Mouse (Mus musculus) cerebellum, adult (tissue): ENCODE measurements at regions not wholly inside any gene's neighbourhood (a gene's known extent, or its start where the extent isn't known, plus 50 kb on each side); places are given as distances from the start of the nearest gene placed in this dataset.
"Not testable (repeated sequence)": the region's sequence is repeated elsewhere in the genome, so short reads cannot be mapped to it uniquely, and the experiment has no call there.

Experiments used
- ATAC-seq: cut with Nextera tagmentation; 2 replicates; pipeline ENCODE4 v1.9.2; 2017; ENCODE audit warnings: mild to moderate bottlenecking, moderate library complexity, mixed read lengths; ENCODE audit not compliant: insufficient number of reproducible peaks, low FRiP score, low TSS enrichment

DNA sequence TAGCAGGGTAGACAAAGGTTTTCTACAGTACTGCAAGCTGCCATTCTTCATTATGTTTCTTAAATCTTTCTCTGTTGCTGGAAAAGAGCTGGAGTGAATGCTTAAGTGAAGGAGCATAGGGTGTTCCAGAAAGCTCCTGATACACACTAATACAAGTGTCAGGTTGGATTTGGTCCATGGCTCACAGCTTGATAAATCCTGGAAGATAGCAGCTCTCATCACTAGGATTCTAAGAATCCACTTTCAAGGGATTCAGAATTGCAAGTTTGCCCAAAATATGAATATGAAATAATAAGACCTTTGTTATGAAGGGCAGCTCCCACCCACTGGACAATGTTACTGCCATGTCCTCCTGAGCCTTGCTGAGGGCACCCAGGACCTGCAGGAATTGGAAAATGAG lies 305.9 kb downstream of the Hdgfl1 start:
- 0 out of 2 replicates have a peak, but pooled peaks have one; percentile 20 for ATAC-seq

DNA sequence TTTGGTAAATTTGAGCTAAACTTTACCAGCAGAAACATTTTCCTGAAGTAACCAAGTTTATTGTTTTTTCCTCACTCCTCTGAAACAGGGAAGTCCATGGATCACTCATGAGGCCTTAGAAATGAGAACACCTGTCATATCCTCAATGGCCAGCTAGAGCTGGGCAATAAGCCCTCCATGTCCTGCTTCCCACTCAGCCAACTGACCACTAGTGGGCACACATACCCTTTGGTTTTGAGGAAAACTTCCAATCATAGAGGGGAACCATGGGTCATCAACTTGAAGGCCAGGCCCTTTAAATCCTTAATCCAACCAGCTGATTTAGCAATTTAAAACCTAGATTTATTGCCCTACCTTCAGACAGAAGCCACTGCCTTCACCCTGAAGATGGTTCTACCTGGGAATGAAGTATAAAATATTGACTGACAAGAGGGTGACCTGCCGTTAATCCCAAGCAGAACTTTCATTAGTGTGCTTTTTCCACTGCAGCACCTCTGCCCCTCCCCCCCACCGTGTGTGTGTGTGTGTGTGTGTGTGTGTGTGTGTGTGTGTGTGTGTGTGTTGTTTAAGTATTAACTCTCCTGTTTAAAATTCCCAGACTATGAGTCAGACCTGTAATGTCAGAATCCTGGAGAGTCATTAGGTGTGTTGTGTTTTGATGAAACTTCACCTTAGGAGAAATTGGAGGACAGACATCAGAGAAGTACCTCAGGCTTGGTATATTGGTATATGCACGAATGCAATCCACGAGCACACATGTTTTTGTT lies 312.3 kb downstream of the Hdgfl1 start:
- no peak for ATAC-seq

DNA sequence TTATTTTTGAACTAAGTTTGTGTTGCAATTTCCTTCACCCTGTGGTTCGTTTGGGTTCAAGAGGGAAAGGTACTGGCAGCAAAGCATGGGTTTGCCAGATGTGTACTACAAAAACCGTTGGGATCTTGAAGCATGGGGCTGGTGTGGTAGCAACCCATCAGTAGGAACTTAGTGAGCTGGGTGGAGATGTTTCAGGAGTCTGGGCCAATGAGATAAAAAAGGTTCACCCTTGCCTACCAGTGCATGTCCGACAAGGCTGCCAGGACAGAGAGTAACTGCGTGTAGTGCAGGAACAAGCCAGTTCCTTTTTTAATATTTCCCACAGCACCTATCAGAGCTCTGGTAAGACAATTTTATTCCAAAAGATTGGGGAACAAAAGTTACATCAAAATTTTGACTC lies 343.3 kb downstream of the Hdgfl1 start:
- no peak for ATAC-seq

DNA sequence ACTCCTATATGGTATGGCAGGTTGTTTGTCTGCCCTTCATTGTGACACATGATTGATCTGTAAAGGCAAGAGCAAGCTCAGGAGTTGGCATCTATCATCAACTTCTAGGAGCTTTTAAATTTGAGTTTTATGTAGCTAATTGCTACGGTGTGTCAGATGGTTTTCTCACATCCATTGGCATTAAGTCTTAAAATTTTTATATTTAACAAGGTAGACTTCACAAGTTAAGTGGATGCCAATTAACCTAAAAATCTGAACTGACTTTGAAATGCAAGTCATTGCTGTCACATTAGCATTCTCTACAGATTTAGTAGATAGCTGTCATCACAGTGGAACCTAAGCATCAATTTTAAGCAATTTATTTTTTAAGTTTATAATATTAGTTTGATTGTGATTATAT lies 345.5 kb downstream of the Hdgfl1 start:
- ATAC-seq = no peak

DNA sequence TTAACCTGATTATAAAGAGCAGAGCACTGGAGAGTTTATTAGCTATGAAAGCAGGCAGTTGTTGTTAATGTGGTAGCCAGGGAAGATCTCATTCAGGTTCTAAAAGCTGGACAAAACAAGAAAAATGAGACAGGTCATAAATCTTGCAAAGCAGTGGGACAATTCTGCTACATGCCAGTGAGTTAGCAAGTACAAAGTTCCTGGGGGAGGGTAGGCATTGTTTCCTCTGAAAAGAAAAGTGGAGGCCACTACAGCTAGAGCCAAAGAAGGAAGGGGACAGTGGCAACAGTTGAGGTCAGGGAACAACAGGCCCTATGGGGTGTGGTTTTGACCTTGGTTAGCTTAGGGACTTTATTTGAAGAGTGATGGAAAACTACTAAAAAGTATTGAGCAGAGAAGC lies 364.2 kb downstream of the Hdgfl1 start:
- no peak for ATAC-seq

DNA sequence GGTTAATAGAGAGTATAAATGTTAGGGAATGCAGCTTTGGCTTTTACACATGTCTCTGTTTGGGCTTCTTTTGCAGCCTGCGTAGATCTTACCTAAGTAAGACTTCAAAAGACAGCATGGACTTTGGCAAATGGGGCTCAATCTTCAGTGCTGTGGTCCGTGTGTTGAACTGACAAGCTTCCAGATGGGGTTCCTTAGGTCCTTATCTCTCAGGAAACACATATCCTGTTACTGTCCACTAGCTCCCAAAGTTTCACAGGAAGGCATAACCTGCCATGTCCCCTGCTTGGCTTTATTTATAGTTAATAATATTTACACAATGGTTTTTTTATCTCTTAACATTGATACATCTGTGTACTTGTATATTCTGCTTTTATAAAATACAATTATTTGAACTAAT lies 365.3 kb downstream of the Hdgfl1 start:
- no peak for ATAC-seq

DNA sequence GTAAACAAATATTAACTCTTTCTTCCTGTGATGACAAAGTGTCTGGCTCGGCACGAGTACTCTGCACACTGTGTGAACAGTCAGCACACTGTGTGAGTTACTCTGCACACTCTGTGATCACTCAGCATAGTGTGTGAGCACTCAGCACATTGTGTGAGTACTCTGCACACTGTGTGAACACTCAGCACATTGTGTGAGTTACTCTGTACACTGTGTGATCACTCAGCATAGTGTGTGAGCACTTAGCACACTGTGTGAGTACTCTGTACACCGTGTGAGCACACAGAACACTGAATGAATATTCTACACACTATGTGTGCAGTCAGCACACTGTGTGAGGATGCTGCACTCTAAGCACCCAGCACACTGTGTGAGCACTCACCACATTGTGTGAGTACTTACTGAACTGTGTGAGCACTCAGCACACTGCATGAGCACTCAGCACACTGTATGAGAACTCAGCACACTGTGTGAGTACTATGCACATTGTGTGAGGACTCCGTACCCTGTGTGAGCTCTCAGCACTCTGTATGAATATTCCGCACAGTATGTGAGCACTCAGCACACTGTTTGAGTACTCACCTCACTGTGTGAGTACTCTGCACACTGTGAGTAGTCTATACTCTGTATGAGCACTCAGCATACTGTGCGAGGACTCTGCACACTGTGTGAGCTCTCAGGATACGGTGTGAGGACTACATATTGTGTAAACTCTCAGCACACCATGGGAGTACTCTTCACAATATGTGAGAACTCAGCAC lies 381.9 kb downstream of the Hdgfl1 start:
- ATAC-seq = no peak; the same call in 1 of the 2 replicates

DNA sequence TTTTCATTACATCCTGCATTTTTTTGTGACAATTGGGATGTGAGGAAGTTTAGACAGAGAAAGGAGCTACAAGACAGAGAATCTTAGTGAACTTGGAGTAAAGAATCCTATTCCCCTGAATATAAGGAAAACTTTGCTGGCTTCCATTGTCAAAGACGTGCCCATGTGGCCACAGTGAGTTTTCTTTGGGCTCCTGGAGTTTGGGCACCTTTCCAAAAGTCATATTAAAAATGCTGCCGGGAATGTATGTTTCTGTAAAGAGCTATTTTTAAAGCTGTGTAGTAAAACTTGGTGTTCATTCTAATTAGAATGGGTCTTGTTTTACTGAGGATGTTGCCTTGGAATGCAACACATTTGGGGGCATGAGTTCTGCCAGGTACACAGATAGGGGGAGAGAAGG lies 387.3 kb downstream of the Hdgfl1 start:
- ATAC-seq = no peak

DNA sequence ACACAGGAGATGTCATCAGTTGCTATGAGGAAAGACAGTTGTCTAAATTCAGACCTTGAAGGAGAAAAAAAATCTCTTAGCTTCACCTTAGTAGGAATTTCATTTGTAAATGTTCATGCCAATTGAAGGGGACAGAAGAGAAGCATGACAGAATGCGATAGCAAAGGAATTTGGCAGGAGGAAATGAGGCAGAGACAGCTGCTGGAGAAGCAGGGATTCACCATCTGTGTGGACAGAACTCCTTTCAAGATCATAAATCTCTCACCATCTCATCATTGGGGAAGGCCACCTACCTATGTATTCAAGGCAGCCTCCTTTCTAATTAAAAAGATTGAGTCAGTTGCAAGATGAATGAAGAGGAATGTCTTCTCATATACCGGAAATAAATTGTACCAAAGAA lies 387.8 kb downstream of the Hdgfl1 start:
- ATAC-seq = no peak

DNA sequence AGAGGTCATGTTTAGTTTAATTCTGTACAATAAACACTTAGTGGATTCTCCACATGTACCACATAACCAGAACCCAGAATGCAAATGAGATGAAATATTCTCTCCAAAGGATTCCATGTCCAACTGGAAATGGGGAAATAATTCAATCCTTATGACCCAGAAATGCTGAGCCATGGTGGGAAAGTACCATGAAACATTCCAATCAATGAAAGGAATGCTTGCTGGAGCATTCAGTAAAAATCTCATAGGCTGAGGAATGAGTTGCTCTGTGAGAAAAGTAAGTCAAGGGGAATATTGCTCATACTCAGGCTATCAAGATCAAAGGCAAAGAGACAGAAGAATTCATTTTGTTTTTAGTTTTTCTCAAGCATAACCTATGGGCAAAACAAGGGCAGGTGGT lies 394.4 kb downstream of the Hdgfl1 start:
- no peak for ATAC-seq

DNA sequence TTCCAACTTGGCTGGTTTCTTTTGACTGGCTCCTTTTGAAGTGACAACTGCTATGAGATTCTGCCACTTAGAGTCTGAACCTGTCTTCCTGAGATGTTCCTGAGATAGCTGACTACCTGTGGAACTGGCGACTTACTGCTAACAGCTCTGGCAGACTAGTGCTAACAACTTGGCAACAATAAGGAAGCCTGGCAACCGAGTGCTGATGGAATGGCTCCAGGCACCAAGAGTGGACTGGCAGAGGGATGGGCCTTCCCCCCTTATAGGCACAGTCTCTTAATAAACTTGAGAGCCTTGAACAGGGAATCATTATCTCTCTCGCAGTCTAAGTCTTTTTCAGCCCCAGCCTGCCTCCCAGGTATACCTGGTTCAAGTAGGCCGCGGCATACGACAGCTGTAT lies 404.1 kb downstream of the Hdgfl1 start:
- not testable (repeated sequence) for ATAC-seq

DNA sequence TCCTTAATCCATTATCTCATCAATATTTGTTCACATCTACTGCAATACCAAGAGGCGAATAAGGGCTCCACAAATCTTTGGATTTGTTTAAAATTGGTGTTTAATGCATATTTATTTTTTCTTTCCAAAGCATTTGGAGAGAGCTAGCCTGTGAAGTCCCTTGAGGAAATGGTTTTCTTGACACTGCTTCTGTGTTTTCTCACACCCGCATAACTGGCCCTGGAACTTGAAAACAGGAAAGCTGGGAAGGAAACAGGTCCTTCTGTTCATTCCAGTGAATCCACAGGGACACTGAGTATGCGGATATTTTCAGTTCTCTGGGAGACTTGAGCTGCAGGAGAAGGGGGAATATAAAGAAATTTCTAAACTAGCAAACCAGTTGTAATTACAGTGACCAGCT lies 413.6 kb downstream of the Hdgfl1 start:
- ATAC-seq = no peak

DNA sequence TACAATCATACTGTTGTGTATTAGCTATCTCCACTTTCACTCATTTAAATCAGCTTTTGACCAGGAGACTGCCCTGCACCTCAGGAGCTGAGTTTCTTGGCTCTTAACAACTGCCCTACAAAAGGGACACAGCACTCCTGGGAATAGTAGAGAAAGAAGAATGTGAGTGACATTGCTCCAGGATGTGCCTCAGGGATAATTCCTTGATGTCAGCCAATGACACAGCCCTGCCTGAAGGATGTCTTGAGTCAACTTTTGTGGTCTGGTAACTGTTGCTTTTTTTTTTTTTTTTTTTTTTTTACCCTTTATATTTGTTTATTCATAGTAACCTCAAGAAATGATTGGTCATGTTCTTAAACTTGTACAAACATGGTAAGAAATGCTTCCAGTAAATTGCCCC lies 415.5 kb downstream of the Hdgfl1 start:
- ATAC-seq = no peak

DNA sequence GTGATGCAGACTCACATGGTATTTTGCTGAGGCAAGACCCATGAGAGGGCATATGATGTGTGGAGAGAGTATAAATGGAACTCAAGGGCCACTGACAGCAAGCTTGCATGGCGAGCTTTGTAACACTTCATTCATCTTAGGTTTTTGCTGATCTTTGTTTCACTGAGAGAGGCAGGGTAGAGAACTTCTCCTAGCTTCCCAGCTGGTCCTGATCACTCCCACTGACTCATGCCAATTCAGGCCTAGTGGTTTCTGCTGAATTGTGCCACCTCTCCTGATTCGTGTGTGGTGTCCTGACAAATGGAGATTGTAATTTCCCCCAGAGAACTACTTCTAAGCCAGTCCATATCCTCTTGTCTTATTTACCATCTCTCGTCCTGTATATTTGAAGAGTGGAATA lies 419.5 kb downstream of the Hdgfl1 start:
- no peak for ATAC-seq

DNA sequence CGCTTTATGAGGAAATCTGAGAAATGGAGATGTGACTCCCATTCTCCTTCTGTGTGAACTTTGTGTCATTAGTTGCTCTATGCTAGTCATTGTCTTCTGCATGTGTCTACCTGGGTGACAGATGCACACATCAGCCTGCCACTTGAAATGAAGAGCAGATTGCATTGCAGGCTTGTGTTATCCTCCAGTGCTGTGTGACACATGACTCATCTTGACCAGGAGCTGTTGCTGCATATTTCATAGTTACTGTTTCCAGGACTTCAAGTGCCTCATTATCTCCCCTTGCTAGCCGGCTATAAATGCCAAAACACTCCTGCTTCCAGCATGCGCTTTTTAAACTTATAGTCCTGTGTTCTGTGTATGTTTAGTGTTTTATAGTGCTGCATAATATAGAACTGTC lies 431.2 kb downstream of the Hdgfl1 start:
- ATAC-seq = no peak

DNA sequence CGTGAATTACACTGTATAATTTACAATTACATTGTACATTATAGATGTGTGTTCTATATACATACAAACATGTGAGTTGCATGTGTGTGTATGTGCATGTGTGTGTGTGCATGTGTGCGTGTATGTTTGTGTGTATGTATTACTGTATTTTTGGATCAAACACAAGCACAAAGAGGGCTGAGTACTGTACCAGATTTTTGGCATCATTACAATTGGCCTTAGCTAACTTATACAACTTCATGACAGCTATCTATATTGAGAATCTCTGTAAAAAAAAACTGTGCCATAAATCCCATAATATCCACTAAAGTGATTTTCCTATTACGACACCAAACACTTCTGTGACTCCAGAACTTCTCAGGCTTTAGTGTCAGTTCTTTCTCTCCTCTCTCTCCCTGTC lies 444.9 kb downstream of the Hdgfl1 start:
- ATAC-seq = no peak

DNA sequence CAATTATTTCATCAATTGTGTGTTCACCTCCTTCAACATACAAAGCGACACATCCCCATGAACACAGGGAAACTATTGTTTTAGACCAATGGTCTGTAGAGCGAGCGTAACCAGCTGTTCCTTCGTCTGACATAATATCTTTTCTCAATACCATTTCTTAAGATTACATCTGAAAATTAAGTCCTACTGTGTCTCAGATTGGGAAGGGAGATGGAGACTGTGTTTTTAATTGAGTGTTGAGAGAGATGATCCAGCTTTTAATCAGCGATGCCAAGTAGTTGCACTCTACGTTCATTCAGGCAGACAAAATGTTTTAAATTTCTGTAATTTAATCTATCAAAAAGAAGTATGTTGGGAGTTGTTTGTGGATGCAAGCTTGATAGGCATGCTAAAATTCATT lies 445.3 kb downstream of the Hdgfl1 start:
- ATAC-seq = no peak

DNA sequence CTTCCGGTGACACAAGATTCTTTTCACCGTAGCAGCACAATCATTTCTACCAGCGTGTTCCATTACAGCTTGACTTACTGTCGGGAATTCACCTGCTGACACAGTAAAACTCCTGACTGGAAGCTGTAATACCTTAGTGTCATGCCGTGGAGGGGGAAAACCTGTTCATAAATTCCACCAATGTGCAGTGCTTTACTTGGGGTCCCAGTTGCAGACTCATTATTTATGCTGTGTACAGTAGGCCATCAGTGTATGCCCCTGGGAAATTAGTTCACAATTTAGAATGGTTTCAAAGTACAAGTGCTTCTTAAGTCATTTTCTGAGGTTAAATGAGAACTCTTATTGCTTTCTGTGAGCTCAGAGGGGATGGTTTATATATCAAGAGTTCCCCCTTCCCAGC lies 451.4 kb downstream of the Hdgfl1 start:
- no peak for ATAC-seq

DNA sequence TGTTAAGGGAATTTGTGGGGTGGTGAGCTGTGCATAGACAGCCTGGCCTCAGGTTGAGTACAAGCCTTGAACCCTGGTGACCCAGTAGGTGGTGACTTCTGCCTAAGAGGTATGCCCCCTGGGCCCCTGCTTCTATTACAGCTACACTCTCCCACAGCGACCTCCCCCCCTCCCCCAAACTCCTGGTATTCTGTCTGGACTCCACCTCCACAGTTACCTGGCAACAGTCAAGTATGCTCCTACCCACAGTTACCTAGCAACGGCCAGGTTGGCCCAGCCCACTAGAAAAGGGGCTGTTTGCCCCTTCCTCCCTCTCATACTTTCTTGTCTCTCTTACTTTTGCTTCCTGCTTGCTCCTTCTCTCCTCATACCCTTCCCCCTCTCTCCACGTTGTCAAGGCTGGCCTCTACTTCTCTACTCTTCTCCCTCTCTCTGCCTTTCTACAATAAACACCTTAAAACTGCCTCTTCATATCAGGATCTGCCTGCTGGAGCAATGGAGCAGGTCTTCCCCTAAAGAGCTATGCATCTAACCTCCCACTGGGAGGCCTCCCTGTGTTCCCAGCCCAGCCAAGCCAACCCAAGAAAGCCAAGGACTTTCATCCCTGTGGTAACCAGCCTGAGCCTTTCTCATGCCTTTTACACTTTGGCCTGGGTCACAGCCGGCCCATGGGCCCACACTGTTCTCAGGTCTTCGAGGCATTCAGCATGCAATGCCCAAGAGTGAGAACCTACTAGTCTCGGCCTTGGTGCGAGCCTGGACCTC lies 457.5 kb downstream of the Hdgfl1 start:
- ATAC-seq = no peak

DNA sequence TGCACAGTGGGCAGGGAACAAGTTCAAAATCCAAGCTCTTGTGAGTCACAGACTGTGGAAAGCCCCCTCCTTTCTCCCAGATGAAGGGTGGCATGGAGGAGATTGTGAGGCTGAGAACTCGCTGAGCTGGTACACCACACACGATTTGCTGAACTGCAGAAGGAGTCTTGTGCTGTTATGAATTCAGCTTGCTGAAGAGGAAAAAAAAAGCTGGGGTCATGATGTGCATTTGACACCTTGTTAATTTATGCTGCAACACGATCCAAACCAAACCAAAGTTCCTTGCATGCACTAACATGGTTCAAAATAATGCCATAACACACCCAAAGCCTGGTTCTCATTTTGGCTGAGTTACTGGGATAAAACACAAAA lies 485.9 kb downstream of the Hdgfl1 start:
- peak; percentile 36; the same call in 1 of the 2 replicates for ATAC-seq

DNA sequence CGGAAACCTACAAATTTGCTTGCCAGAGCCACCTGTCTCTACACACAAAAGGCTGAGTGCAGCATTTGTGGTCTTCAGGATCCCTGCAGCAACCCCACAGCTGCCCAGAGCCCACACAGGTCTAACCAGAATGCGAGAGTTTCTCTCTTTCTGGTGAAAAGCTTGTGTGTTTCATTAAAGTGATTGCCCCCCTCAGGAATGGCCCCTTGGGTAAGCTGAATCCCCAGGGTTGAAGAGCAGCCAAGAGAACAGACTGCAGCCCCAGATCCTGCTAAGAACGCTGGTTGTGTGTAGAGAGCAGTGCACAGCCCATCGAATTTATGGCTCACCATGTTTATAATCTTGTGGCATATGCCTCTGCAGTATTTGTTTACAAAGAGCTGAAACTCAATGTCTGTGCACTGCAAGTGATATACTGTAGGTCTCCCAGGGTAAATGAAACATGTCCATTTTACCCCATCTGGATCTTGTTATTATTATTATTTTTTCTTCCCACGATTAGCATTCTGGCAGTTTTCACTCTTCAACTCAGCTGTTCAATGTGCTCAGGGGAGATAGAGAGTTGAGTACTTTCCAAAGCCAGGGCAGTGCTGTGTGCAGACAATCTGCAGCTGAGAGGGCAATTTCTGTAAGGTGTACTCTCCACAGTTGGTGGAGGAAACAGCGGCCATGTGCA lies 486.4 kb downstream of the Hdgfl1 start:
- peak; percentile 56; the same call in 1 of the 2 replicates for ATAC-seq
